Mouse (Mus musculus): Measurements from ENCODE around the gene Smoc1.
A peak's percentile ranks its signal among the peaks of the same experiment; 100 is the strongest.

The Smoc1 gene

DNA sequence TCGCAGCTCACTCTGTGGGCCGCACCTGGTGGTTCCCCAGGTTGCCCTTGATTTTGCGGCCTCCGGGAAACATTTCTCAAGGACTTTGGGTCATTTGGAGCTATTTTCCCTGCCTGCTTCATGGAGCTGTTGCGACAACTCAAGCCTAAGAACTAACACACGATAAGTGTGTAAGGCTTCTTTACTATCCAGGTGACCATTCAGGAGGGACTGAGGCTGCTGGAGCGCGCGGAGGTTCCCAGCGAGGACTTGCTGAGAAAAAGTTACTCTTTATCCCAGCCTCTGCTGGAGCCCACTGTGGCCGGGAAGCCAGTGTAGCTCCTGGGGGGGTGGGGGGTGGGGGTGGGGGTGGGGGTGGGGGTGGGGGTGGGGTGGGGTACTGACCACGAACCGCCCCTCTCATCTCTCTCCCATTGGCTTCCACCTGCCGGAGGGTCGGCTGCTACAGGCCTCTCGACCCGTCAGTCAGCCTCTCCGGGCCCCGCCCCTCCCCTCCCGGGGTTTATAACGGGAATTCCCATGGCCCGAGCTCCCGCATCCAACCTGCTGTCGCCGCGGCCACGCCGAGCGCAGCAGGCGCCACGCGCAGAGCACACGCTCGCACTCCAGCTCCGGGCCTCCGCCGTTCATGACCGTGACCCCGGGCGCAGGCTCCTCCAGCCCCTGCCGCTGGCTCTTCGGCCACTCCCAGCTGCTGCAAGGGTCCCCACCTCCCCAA is at the start of gene Smoc1:
Gene Smoc1 (plus strand): TSS at position 532 of the 718 bp plus-strand sequence.
- DNase-seq (ENCODE audit: extremely low spot score): peak; percentile 88

DNA sequence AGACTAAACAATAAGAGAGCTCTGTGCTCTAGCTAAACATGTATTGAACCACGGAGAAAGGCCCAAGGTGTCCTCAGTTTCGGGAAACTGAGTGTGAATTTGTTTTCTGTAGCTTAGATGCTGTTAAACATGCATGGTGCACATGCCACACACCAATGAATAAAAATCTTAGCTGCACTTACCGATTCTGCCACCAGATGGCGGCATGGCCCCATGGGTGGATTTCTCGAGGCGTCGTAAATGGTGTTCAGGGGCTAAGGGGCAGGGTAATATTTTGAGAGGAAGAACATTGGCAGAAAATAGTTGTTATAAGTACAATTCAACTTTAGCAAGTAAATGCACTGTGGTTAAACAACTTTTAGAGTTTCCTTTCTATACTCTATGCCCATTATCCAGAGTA is 44.3 kb upstream of the Smoc1 start:
- peak; percentile 77 for DNase-seq (ENCODE audit: extremely low spot score)

- DNase-seq (ENCODE audit: extremely low spot score): no peak
These were observed 42.9 kb upstream of the Smoc1 start for GRCm38 (mm10) chr12:80983695-80984094.

GRCm38 (mm10) chr12:80986628-80987027 is 40.0 kb upstream of the Smoc1 start:
- no peak for DNase-seq (ENCODE audit: extremely low spot score)

DNA sequence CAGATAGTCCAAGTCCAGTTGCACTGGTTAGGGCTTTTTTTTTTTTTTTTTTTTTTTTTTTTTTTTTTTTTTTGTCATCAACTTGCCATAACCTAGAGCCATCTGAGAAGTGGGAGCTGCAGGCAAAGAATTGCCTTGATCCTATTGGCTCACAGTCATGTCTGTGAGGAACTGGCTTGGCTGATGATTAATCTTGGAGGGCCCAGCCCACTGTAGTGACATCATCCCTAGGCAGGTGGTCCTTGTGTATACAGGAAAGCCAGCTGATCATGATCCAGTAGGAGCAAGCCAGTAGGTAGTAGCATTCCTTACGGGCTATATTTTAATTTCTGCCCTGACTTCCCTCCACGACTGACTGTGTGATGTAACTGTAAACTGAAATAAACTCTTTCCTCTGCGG is 38.3 kb upstream of the Smoc1 start:
- DNase-seq (ENCODE audit: extremely low spot score): no peak

DNA sequence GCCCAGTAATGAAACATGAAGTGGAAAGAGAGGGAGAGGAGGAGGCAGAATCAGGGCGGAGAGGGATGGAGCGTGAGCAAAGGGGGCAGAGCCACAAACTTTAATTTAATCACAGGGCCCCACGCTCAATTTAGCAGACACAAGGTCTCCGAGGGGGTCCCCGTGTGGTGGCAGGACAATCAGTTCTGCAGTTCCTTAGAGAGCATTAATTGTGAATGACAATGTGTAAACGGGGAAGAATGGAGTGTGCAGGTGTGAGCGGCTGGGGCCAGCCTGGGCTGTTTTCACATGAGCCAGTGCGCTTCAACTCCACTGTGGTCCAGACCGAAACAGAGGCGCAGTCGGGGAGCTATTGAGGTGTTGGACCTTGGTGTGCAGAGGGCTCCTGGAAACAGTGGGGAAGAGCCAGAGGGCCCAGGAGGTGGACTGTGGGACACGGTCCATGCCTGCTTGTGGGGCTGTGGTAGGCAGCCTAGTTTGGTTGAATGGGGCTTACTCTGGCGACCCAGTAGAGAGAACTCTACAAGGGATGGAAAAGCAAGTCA is 35.6 kb upstream of the Smoc1 start:
- no peak for DNase-seq (ENCODE audit: extremely low spot score)

- no peak for DNase-seq (ENCODE audit: extremely low spot score)
These were observed 34.8 kb upstream of the Smoc1 start for GRCm38 (mm10) chr12:80991806-80992205.

DNA sequence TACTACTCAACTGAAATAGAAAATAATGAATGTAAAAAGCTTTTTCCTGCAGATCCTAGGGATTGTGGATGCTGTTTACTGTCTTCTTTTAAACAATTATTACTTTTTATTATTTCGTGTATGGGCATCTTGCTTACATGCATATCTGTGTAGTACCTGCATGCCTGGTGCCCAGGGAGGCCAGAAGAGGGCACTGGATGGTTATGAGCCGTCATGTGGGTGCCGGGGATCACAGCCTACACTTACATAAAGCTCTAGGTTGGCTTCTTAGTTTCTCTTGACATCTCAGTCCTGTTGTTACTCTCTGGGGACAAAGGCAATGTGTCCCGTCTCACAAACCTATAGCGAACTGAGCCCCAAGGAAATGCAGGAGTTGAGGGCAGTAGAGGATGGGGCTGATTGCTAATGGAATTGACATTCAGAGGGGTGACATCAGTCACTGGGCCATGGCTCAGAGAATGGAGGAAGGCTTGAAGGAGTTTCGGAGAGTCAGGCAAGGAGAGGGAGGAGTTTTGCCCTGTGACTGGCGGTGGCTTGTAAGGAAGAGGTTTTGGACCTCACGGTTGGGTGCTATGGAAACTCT is 34.0 kb upstream of the Smoc1 start:
- DNase-seq (ENCODE audit: extremely low spot score): no peak

GRCm38 (mm10) chr12:80993773-80994172 is 32.8 kb upstream of the Smoc1 start:
- DNase-seq (ENCODE audit: extremely low spot score): no peak

DNA sequence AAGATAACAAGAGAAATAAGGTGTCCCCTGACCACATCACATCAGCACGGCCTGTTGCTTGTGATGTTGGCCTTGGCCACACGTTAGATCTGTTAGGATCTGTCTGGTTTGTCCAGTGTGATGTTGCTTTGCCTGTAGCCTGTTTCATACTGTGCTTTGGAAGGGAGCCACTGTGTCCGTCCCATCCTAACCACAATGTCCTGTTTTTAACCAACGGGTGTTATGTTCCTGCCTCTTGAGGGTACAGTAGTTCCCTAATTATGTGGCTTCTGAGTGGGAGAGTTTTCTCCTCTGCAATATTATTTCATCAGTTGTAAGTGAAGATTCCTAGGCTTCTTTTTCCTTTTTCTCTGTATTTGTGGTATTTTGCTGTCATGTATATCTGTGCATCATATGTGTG is 31.3 kb upstream of the Smoc1 start:
- no peak for DNase-seq (ENCODE audit: extremely low spot score)

- DNase-seq (ENCODE audit: extremely low spot score): no peak
These were observed 29.0 kb upstream of the Smoc1 start for GRCm38 (mm10) chr12:80997652-80998051.

DNA sequence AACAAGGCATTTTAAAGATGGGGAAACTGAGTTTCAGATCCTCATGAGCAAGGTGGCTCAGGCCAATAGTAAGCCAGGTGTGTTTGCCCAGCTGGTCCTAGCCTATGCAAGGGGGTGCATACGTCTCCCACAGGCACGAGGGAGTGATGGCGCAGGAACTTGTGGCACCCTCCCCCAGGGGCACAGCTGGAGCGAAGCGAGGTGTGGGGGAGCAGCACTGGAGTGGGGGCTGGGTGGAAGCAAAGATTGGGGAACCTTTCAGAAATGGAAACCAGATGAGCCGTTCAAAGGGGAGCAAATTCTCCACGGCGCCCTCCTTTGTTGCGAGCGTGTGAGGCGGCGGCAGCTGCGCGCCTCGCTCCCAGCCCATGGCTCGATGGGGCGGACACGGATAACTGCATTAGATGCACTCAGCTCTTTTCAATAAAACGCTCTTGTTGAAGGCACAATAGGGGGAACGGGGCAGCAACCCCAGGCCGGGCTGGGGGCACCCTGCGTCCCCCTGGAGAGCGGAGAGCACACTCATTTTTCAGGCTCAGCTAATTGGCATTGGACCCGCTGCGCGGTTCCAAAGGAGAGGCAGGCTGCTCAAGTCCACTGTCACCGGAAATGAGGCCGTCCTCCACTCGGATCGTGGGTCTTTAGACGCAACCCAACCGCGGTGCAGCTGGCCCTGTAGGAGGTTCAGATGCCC is 27.9 kb upstream of the Smoc1 start:
- DNase-seq (ENCODE audit: extremely low spot score): peak; percentile 45

- DNase-seq (ENCODE audit: extremely low spot score): no peak
These were observed 25.7 kb upstream of the Smoc1 start for GRCm38 (mm10) chr12:81000924-81001323.

DNA sequence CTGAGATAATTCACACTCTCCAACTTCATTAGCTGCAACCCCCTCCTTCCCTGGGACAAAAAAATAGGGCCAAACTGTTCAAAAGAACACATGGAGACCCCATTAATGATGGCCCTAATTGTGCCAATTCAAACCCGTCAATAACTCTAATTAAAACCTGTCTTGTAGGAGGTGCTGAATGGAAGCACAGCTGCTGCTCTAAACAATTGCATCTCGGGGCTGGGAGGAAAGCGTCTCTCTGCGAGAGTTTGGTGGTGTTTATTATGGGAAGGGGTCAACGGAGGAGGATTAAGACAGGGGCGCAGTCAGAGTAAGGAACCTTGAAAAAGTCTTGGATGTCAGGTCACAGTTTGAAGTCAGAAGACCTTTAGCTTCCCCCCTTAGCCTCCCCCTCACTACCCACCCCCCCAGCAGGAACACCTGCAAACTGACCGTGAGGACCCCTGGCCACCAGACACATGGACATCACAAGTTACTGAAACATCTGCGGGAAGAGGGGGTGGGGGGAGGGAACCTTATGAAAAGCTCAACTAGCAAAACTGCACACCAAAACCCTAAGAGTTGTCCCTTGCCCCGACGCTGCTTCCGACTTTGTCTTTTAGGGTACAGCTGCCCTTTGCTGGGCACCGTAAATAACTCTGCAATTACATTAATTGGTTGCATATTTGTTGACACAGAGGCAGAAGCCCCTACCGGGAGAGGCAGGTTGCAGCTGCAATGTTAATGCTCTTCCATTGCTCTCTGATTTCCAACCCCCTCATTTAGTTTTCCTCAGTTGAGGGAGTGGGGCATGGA is 23.6 kb upstream of the Smoc1 start:
- DNase-seq (ENCODE audit: extremely low spot score): peak; percentile 48

DNA sequence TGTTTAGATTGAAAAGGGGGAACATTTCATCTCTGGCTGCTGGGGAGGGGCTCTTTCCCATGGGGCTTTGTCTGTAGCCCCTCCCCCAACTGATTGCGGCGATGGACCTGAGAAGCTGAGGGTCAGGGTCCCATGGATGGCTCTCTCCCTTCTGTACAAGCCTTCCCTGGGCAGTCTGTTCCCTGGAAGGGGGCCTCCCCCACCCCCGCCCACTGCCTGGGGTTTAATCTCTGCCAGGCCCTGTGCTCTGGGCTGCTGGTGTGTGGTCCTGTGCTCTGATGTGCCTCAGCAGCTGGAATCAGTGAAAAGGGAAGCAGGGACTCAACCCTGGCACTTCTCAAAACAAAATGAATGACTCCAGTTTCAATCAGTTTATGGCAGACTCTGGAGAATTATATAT is 16.8 kb upstream of the Smoc1 start:
- peak; percentile 34 for DNase-seq (ENCODE audit: extremely low spot score)

GRCm38 (mm10) chr12:81011994-81012393 is 14.6 kb upstream of the Smoc1 start:
- no peak for DNase-seq (ENCODE audit: extremely low spot score)

- no peak for DNase-seq (ENCODE audit: extremely low spot score)
These were observed 13.1 kb upstream of the Smoc1 start for GRCm38 (mm10) chr12:81013496-81013895.

- no peak for DNase-seq (ENCODE audit: extremely low spot score)
These were observed 9.0 kb upstream of the Smoc1 start for GRCm38 (mm10) chr12:81017624-81018023.

DNA sequence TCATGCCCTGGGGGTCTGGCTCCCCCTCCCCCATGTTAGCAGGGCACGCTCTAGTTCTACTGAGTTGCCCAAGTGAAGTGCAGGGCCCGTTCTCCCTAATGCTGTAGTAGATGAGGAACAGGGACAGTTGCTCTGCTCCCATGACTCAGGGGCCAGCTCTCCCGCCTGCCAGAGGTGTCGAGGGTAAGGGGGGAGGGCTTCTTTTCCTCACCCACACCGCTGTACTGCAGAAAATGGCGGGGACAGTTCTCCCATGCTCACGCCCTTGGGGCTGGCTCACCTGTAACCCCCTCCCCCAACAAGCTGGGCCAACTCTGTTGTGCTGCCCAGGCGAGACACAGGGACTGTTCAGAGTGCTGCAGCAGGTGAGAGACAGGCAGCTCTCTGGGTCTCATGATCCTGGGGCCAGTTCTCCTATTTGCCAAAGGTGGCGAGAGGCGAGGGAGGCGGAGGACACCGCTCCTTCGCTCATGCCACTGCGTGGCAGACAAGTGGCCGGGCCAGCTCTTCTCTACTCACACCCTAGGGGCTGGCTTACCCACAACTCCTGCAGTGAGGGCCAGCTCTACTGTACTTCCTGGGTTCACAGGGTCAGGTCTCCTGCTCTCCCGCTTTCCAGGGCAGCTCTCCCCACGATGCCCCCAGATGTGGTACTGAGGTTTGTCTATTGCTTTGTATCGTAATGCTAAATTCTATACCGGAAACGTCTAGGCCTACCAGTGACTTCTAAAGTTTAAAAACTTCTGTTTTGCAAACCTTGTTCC is 7.9 kb upstream of the Smoc1 start:
- no peak for DNase-seq (ENCODE audit: extremely low spot score)

DNA sequence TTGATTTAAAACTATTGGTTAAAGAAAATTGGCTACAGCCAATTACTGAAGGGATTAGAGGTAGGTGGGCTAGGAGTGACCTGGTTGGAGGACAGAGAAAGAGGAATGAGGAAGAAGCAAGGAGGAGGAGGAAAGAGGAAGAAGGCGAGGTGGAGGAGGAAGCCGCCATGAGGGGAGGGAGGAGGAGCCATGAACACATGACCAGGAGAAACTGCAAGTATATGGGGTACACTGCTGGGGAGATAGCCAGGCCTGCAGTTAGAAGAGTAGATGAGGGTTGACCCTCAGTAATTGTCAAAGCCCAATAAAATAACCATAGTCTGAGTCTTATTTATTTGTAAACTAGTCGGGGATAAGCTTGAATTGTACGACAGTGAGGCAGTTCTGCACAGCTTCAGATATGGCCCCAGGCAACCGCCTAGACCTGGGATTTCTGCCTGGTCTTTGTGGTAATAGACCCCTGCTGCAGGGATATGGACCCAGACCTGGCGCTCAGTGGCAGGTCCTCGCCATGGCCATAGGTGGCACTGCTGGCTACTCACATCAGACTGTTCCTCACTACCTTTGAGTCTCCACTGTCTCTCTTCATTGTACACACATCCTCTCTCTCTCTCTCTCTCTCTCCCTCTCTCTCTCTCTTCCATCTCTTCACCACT is 7.2 kb upstream of the Smoc1 start:
- DNase-seq (ENCODE audit: extremely low spot score): no peak

DNA sequence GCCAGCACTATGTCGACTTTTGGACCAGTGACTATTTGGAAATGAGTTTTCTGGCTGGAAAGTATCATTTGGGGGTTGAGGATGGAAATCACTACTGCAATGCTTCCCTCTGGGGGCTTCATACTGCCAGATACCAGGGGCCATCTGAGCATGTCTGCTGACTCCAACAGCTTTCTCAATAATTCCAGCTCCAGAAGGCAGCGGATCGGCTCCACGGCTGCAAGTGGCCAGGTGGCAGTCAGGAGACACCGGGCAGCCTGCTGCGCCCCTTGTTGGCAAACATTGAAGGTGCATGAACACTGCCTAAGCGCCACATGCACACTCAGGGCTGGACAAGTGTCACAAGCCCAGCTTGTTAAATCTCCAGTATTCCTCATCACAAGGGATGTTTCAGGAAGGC is 2.2 kb upstream of the Smoc1 start:
- no peak for DNase-seq (ENCODE audit: extremely low spot score)

Measured in embryo, embryonic 9.5 days (tissue).